Mouse (Mus musculus) heart, embryonic 11.5 days (tissue): Measurements from ENCODE around the gene Tmem198. TPM values are rescaled to one million over a fixed set of nuclear protein-coding genes. Genes with fewer than 3 reads are reported as not detected.

Source experiments
- ATAC-seq: fragments of 200-750 bp; cut with Nextera tagmentation; replicated peaks from 2 replicates; pipeline ENCODE4 v1.8.0; 2017; ENCODE audit warnings: moderate library complexity; ENCODE audit not compliant: insufficient number of reproducible peaks, low FRiP score, low TSS enrichment
- H3K27ac ChIP-seq: fragments of 300-500 bp; sonication (generic); 2 replicates; pipeline ENCODE4 v1.5.1; 2014; ENCODE audit warnings: mild to moderate bottlenecking, low read depth, low read length
- H3K27me3 ChIP-seq: fragments of 300-500 bp; sonication (generic); 2 replicates; pipeline ENCODE4 v1.6.1; 2014; ENCODE audit warnings: mild to moderate bottlenecking, low read length, mixed read lengths; ENCODE audit not compliant: control insufficient read depth, insufficient read depth
- H3K36me3 ChIP-seq: fragments of 300-500 bp; sonication (generic); 2 replicates; pipeline ENCODE4 v1.6.1; 2014; ENCODE audit warnings: mild to moderate bottlenecking, low read length, moderate library complexity, mixed read lengths; ENCODE audit not compliant: control insufficient read depth, insufficient read depth
- H3K4me1 ChIP-seq: fragments of 300-500 bp; sonication (generic); 2 replicates; pipeline ENCODE4 v1.6.1; 2014; ENCODE audit warnings: low read length; ENCODE audit not compliant: control insufficient read depth, insufficient read depth
- H3K4me2 ChIP-seq: fragments of 300-500 bp; sonication (generic); 2 replicates; pipeline ENCODE4 v1.6.1; 2014; ENCODE audit warnings: mild to moderate bottlenecking, moderate library complexity
- H3K4me3 ChIP-seq: fragments of 300-500 bp; sonication (generic); 2 replicates; pipeline ENCODE4 v1.5.1; 2014; ENCODE audit warnings: low read depth, low read length
- H3K9ac ChIP-seq: fragments of 300-500 bp; sonication (generic); 2 replicates; pipeline ENCODE4 v1.6.1; 2014; ENCODE audit warnings: mild to moderate bottlenecking, low read depth, low read length, moderate library complexity
- H3K9me3 ChIP-seq: fragments of 300-500 bp; sonication (generic); replicated peaks from 2 replicates; pipeline ENCODE4 v1.6.1; 2016; ENCODE audit warnings: low read length; ENCODE audit not compliant: control insufficient read depth
- WGBS: fragments of 180-500 bp; shearing (Covaris S2); extraction: QIAGEN DNeasy Blood & Tissue Kit; methylation state at CpG from one replicate; pipeline ENCODE4 v1.1.7; 2014; ENCODE audit not compliant: insufficient replicate concordance; 5-methylcytosine and 5-hydroxymethylcytosine counted together
- polyA plus RNA-seq: library from polyadenylated mRNA; unstranded; fragments of >200 nt; fragmentation: Nextera tagmentation; extraction: Ambion mirVana; gene quantifications from 2 replicates; pipeline ENCODE4 v1.2.1, GENCODE M21; 2014

Tmem198 gene
- polyA plus RNA-seq, 1 experiment from 2014 or later: 0.14 TPM

- ATAC-seq: no peak
- peaks cover 36% of the 10 kb centered on the region for H3K4me1 ChIP-seq
Observed at GRCm38 (mm10) chr1:75504256-75505045, 25.1 kb downstream of the Tmem198 start.

GRCm38 (mm10) chr1:75505159-75505955 is 26.0 kb downstream of the Tmem198 start:
- under 1% methylated on average over 83 of the region's 84 CpGs for WGBS
- no peaks in the 10 kb centered on the region for H3K9me3 ChIP-seq
- H3K36me3 ChIP-seq: peaks cover 24% of the 10 kb centered on the region
- H3K4me2 ChIP-seq: peak overlapping the region; percentile 65
- H3K4me1 ChIP-seq: peaks cover 45% of the 10 kb centered on the region
- H3K27me3 ChIP-seq: no peaks in the 10 kb centered on the region
- ATAC-seq: peak; percentile 12; the same call in 1 of the 2 replicates
- peak overlapping the region; percentile 100 for H3K27ac ChIP-seq
- H3K4me3 ChIP-seq: peak overlapping the region; percentile 78
- peak overlapping the region; percentile 97 for H3K9ac ChIP-seq

More at GRCm38 (mm10) chr1:75504256-75505045, 25.1 kb downstream of the Tmem198 start:
- Histone ChIP-seq H3K4me3 (peak overlapping the region; percentile 78), H3K9ac (peak overlapping the region; percentile 97), H3K27me3 (no peaks in the 10 kb centered on the region), H3K27ac (no peak overlapping the region), H3K36me3 (peaks cover 24% of the 10 kb centered on the region), H3K4me2 (peak overlapping the region; percentile 65), H3K9me3 (no peaks in the 10 kb centered on the region)
- WGBS: 46% methylated on average over 9 of the region's 9 CpGs

- Histone ChIP-seq H3K36me3 (peaks cover 20% of the 10 kb centered on the region), H3K4me2 (peak within 1 kb of the TSS; percentile 65), H3K4me1 (peaks cover 54% of the 10 kb centered on the region), H3K27ac (peak within 1 kb of the TSS; percentile 100), H3K4me3 (peak within 1 kb of the TSS; percentile 78), H3K27me3 (no peaks in the 10 kb centered on the region), H3K9ac (peak within 1 kb of the TSS; percentile 97), H3K9me3 (no peaks in the 10 kb centered on the region)
- peak; percentile 86 for ATAC-seq
- WGBS: under 1% methylated on average over 60 of the region's 65 CpGs
Observed at GRCm38 (mm10) chr1:75505956-75506831, 26.9 kb downstream of the Tmem198 start, which contains the start of gene Obsl1. Obsl1 (minus strand) TSS chr1:75506452.

GRCm38 (mm10) chr1:75507006-75507405 is 27.7 kb downstream of the Tmem198 start, which contains the start of gene Inha:
Inha (plus strand) TSS chr1:75507077.
- 33% methylated on average over 10 of the region's 10 CpGs for WGBS
- peak within 1 kb of the TSS; percentile 97 for H3K9ac ChIP-seq
- no peaks in the 10 kb centered on the region for H3K9me3 ChIP-seq
- H3K27me3 ChIP-seq: no peaks in the 10 kb centered on the region
- H3K4me1 ChIP-seq: peaks cover 62% of the 10 kb centered on the region
- H3K4me2 ChIP-seq: peak within 1 kb of the TSS; percentile 65
- peak within 1 kb of the TSS; percentile 78 for H3K4me3 ChIP-seq
- H3K27ac ChIP-seq: peak within 1 kb of the TSS; percentile 100
- no peak for ATAC-seq
- peaks cover 12% of the 10 kb centered on the region; the same call in 1 of the 2 replicates for H3K36me3 ChIP-seq

- Histone ChIP-seq H3K4me3 (no peak overlapping the region), H3K4me1 (peaks cover 55% of the 10 kb centered on the region), H3K36me3 (no peaks in the 10 kb centered on the region), H3K27me3 (no peaks in the 10 kb centered on the region), H3K27ac (peak overlapping the region; percentile 86), H3K4me2 (peak overlapping the region; percentile 29), H3K9ac (peak overlapping the region; percentile 23; the same call in 1 of the 2 replicates), H3K9me3 (no peaks in the 10 kb centered on the region)
- WGBS: 43% methylated on average over 20 of the region's 20 CpGs
- ATAC-seq: no peak
Observed at GRCm38 (mm10) chr1:75509586-75509985, 30.3 kb downstream of the Tmem198 start.

GRCm38 (mm10) chr1:75510154-75510553 is 30.8 kb downstream of the Tmem198 start:
- Histone ChIP-seq H3K9me3 (no peaks in the 10 kb centered on the region), H3K9ac (no peak overlapping the region)

GRCm38 (mm10) chr1:75511437-75512210 is 32.3 kb downstream of the Tmem198 start:
- no peak overlapping the region for H3K4me3 ChIP-seq
- peak; percentile 25 for ATAC-seq
- no peaks in the 10 kb centered on the region for H3K9me3 ChIP-seq
- H3K4me2 ChIP-seq: peak overlapping the region; percentile 20; the same call in 1 of the 2 replicates
- WGBS: 25% methylated on average over 4 of the region's 4 CpGs
- peak overlapping the region; percentile 1; the same call in 1 of the 2 replicates for H3K9ac ChIP-seq
- H3K36me3 ChIP-seq: no peaks in the 10 kb centered on the region
- H3K27me3 ChIP-seq: no peaks in the 10 kb centered on the region
- peaks cover 60% of the 10 kb centered on the region for H3K4me1 ChIP-seq
- H3K27ac ChIP-seq: peak overlapping the region; percentile 86

More at GRCm38 (mm10) chr1:75510154-75510553, 30.8 kb downstream of the Tmem198 start:
- no peak overlapping the region for H3K4me2 ChIP-seq
- no peaks in the 10 kb centered on the region for H3K27me3 ChIP-seq
- H3K4me1 ChIP-seq: peaks cover 57% of the 10 kb centered on the region
- peak overlapping the region; percentile 86 for H3K27ac ChIP-seq
- 45% methylated on average over 5 of the region's 5 CpGs for WGBS
- no peak for ATAC-seq
- H3K36me3 ChIP-seq: no peaks in the 10 kb centered on the region
- no peak overlapping the region for H3K4me3 ChIP-seq
